Mouse (Mus musculus): Measurements from ENCODE around the gene Ly6g5c. TPM values are rescaled to one million over a fixed set of nuclear protein-coding genes. Genes with fewer than 3 reads are reported as not detected.

The Ly6g5c gene
- polyA plus RNA-seq, 1 experiment = not detected

- 92% methylated on average over 14 of the region's 14 CpGs for WGBS
- TF ChIP-seq POLR2A (IDR thresholded peaks at IDR 0.05; ENCODE audit: low read depth, low read length) (no peak), CTCF (IDR thresholded peaks at IDR 0.05; ENCODE audit: extremely low read depth, insufficient read length, insufficient replicate concordance, low read depth, low read length) (no peak)
- H3K27ac ChIP-seq (ENCODE audit: insufficient read depth, low read depth, low read length) = no peak overlapping the region
- H3K4me3 ChIP-seq (ENCODE audit: low read depth, low read length) = no peak overlapping the region
- H3K4me1 ChIP-seq (ENCODE audit: control insufficient read depth, insufficient read depth, insufficient read length, low read length) = no peaks in the 10 kb centered on the region
- H3K36me3 ChIP-seq (ENCODE audit: control insufficient read depth, insufficient read depth, low read length) = peaks cover 50% of the 10 kb centered on the region
- no peaks in the 10 kb centered on the region for H3K27me3 ChIP-seq (ENCODE audit: control insufficient read depth, insufficient read depth, low read length)
Observed at GRCm38 (mm10) chr17:35092403-35093198, 15.5 kb upstream of the Ly6g5c start.

- peaks cover 3% of the 10 kb centered on the region for H3K4me1 ChIP-seq (ENCODE audit: control insufficient read depth, insufficient read depth, insufficient read length, low read length)
- TF ChIP-seq POLR2A (IDR thresholded peaks at IDR 0.05; ENCODE audit: low read depth, low read length) = no peak
- TF ChIP-seq CTCF (IDR thresholded peaks at IDR 0.05; ENCODE audit: extremely low read depth, insufficient read length, insufficient replicate concordance, low read depth, low read length) = no peak
- H3K27me3 ChIP-seq (ENCODE audit: control insufficient read depth, insufficient read depth, low read length) = no peaks in the 10 kb centered on the region
- no peak overlapping the region for H3K4me3 ChIP-seq (ENCODE audit: low read depth, low read length)
- WGBS = 83% methylated on average over 15 of the region's 15 CpGs
- peaks cover 63% of the 10 kb centered on the region for H3K36me3 ChIP-seq (ENCODE audit: control insufficient read depth, insufficient read depth, low read length)
- H3K27ac ChIP-seq (ENCODE audit: insufficient read depth, low read depth, low read length) = no peak overlapping the region
Observed at GRCm38 (mm10) chr17:35094475-35095365, 13.4 kb upstream of the Ly6g5c start.

- H3K4me1 ChIP-seq (ENCODE audit: control insufficient read depth, insufficient read depth, insufficient read length, low read length) = peaks cover 14% of the 10 kb centered on the region
- H3K27me3 ChIP-seq (ENCODE audit: control insufficient read depth, insufficient read depth, low read length) = no peaks in the 10 kb centered on the region
- 92% methylated on average over 12 of the region's 12 CpGs for WGBS
- H3K27ac ChIP-seq (ENCODE audit: insufficient read depth, low read depth, low read length) = no peak overlapping the region
- TF ChIP-seq POLR2A (IDR thresholded peaks at IDR 0.05; ENCODE audit: low read depth, low read length) (no peak), CTCF (IDR thresholded peaks at IDR 0.05; ENCODE audit: extremely low read depth, insufficient read length, insufficient replicate concordance, low read depth, low read length) (no peak)
- no peak overlapping the region for H3K4me3 ChIP-seq (ENCODE audit: low read depth, low read length)
- H3K36me3 ChIP-seq (ENCODE audit: control insufficient read depth, insufficient read depth, low read length) = peaks cover 70% of the 10 kb centered on the region
Observed at GRCm38 (mm10) chr17:35096597-35096996, 11.5 kb upstream of the Ly6g5c start.

GRCm38 (mm10) chr17:35097164-35097655 is 10.9 kb upstream of the Ly6g5c start:
- Histone ChIP-seq H3K27ac (ENCODE audit: insufficient read depth, low read depth, low read length) (no peak overlapping the region), H3K36me3 (ENCODE audit: control insufficient read depth, insufficient read depth, low read length) (peaks cover 73% of the 10 kb centered on the region)
- WGBS = 92% methylated on average over 12 of the region's 12 CpGs

GRCm38 (mm10) chr17:35100196-35100765 is 7.8 kb upstream of the Ly6g5c start:
- peaks cover 60% of the 10 kb centered on the region for H3K36me3 ChIP-seq (ENCODE audit: control insufficient read depth, insufficient read depth, low read length)
- H3K27ac ChIP-seq (ENCODE audit: insufficient read depth, low read depth, low read length) = no peak overlapping the region
- 51% methylated on average over 10 of the region's 10 CpGs for WGBS
- TF ChIP-seq CTCF (IDR thresholded peaks at IDR 0.05; ENCODE audit: extremely low read depth, insufficient read length, insufficient replicate concordance, low read depth, low read length) (no peak), POLR2A (IDR thresholded peaks at IDR 0.05; ENCODE audit: low read depth, low read length) (no peak)
- peaks cover 24% of the 10 kb centered on the region for H3K4me1 ChIP-seq (ENCODE audit: control insufficient read depth, insufficient read depth, insufficient read length, low read length)
- H3K27me3 ChIP-seq (ENCODE audit: control insufficient read depth, insufficient read depth, low read length) = no peaks in the 10 kb centered on the region
- no peak overlapping the region for H3K4me3 ChIP-seq (ENCODE audit: low read depth, low read length)

More at GRCm38 (mm10) chr17:35097164-35097655, 10.9 kb upstream of the Ly6g5c start:
- Histone ChIP-seq H3K27me3 (ENCODE audit: control insufficient read depth, insufficient read depth, low read length) (no peaks in the 10 kb centered on the region), H3K4me3 (ENCODE audit: low read depth, low read length) (no peak overlapping the region), H3K4me1 (ENCODE audit: control insufficient read depth, insufficient read depth, insufficient read length, low read length) (peaks cover 14% of the 10 kb centered on the region)
- no peak for TF ChIP-seq POLR2A (IDR thresholded peaks at IDR 0.05; ENCODE audit: low read depth, low read length)
- no peak for TF ChIP-seq CTCF (IDR thresholded peaks at IDR 0.05; ENCODE audit: extremely low read depth, insufficient read length, insufficient replicate concordance, low read depth, low read length)

GRCm38 (mm10) chr17:35101161-35101560 is 6.9 kb upstream of the Ly6g5c start:
- 91% methylated on average over 11 of the region's 11 CpGs for WGBS
- peaks cover 55% of the 10 kb centered on the region for H3K36me3 ChIP-seq (ENCODE audit: control insufficient read depth, insufficient read depth, low read length)
- no peak for TF ChIP-seq POLR2A (IDR thresholded peaks at IDR 0.05; ENCODE audit: low read depth, low read length)
- TF ChIP-seq CTCF (IDR thresholded peaks at IDR 0.05; ENCODE audit: extremely low read depth, insufficient read length, insufficient replicate concordance, low read depth, low read length) = no peak
- no peak overlapping the region for H3K27ac ChIP-seq (ENCODE audit: insufficient read depth, low read depth, low read length)
- H3K4me1 ChIP-seq (ENCODE audit: control insufficient read depth, insufficient read depth, insufficient read length, low read length) = peaks cover 24% of the 10 kb centered on the region
- no peaks in the 10 kb centered on the region for H3K27me3 ChIP-seq (ENCODE audit: control insufficient read depth, insufficient read depth, low read length)
- no peak overlapping the region for H3K4me3 ChIP-seq (ENCODE audit: low read depth, low read length)

All from small intestine, adult 2 months (tissue).